Mouse (Mus musculus): ENCODE results near the gene Gm21988. TPM values are rescaled to one million over a fixed set of nuclear protein-coding genes. Genes with fewer than 3 reads are reported as not detected.
A peak's percentile ranks its signal among the peaks of the same experiment; 100 is the strongest.

Gm21988 gene
- polyA plus RNA-seq, 1 experiment from 2014 or later, result 15.2 TPM

DNA sequence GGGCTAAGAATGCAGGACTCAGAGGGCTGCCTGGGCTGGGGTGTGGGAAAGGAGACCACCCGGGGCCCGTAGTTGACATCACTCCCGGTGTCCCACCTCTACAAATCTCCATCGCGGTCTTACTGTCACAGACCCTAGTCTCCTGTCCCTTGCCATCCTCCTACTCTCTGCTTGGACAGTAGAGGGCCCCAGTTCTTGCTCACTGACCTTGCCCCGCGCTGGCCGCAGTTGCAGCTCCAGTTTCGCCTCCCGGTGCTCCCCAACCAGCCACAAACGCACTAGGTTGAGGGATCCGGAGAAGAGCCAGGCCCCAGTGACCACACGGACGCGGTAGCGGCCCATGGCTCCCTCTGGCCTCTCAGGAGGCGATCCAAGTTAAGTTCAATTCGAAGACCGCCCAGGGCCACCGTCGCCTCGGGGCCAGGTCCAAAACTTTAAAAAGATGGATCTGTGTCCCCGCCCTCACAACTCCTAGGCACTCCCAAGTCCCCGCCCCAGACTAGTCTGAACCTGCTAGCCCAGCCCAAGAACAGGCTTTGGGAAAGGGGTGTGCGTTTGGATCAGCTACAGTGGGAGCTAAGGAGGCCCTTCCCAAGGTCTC lies 15.4 kb upstream of the Gm21988 start, which contains the start of gene Alox12:
Alox12 (minus strand) TSS at position 423 of the 601 bp plus-strand sequence.
- H3K4me3 ChIP-seq, result peak within 1 kb of the TSS; percentile 21; the same call in 1 of the 2 replicates
- H3K36me3 ChIP-seq, result no peaks in the 10 kb centered on the region
- no peak for ATAC-seq (ENCODE audit: low FRiP score, low read depth)
- H3K27me3 ChIP-seq (replicated peaks), result peaks cover 53% of the 10 kb centered on the region
- no peak within 1 kb of the TSS for H3K9ac ChIP-seq
- H3K4me1 ChIP-seq, result peaks cover 10% of the 10 kb centered on the region
- under 1% methylated on average over 25 of the region's 25 CpGs for WGBS
- no peak within 1 kb of the TSS for H3K27ac ChIP-seq
- no peaks in the 10 kb centered on the region for H3K9me3 ChIP-seq
- H3K4me2 ChIP-seq (replicated peaks), result peak within 1 kb of the TSS; percentile 51

GRCm38 (mm10) chr11:70254337-70254736 lies 14.7 kb upstream of the Gm21988 start:
- Histone ChIP-seq H3K9ac (no peak overlapping the region), H3K4me3 (no peak overlapping the region; the same call in 1 of the 2 replicates), H3K9me3 (no peaks in the 10 kb centered on the region), H3K27ac (no peak overlapping the region), H3K36me3 (no peaks in the 10 kb centered on the region), H3K4me2 (replicated peaks) (peak overlapping the region; percentile 51), H3K4me1 (peaks cover 10% of the 10 kb centered on the region), H3K27me3 (replicated peaks) (peaks cover 53% of the 10 kb centered on the region)
- no peak for ATAC-seq (ENCODE audit: low FRiP score, low read depth)
- WGBS, result 4% methylated on average over 18 of the region's 18 CpGs

DNA sequence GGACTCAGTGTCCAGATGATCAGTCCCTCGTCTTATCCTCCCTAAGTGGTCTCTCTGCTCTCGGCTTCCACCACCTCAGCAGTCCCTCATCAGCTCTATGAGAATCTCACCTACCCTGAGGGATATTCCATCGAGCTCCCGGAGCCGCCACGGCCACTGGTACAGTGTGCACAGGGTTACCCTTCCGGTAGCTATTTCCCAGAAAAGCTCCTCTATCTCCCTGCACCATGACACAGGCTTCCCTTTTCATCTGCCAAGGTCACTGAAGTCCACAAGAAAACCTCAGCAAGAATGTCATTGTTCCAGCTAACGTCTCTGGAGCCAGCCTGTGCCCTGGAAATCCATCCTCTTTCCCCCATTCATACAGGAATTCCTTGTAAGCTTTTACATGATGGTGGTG lies 12.2 kb upstream of the Gm21988 start:
- H3K4me3 ChIP-seq, result no peak overlapping the region
- H3K9ac ChIP-seq, result no peak overlapping the region
- H3K36me3 ChIP-seq, result no peaks in the 10 kb centered on the region
- H3K27me3 ChIP-seq (replicated peaks), result peaks cover 53% of the 10 kb centered on the region
- H3K27ac ChIP-seq, result no peak overlapping the region
- no peak overlapping the region for H3K4me2 ChIP-seq (replicated peaks)
- H3K9me3 ChIP-seq, result no peaks in the 10 kb centered on the region
- ATAC-seq (ENCODE audit: low FRiP score, low read depth), result no peak
- peaks cover 10% of the 10 kb centered on the region for H3K4me1 ChIP-seq
- whole genome bisulfite sequencing, result 79% methylated on average over 8 of the region's 8 CpGs

- Histone ChIP-seq H3K27ac (no peak overlapping the region), H3K4me3 (no peak overlapping the region), H3K9me3 (no peaks in the 10 kb centered on the region), H3K9ac (no peak overlapping the region), H3K36me3 (no peaks in the 10 kb centered on the region), H3K27me3 (replicated peaks) (peaks cover 46% of the 10 kb centered on the region), H3K4me1 (peaks cover 6% of the 10 kb centered on the region), H3K4me2 (replicated peaks) (no peak overlapping the region)
- no peak for ATAC-seq (ENCODE audit: low FRiP score, low read depth)
- WGBS, result 71% methylated on average over 11 of the region's 11 CpGs
Observed at GRCm38 (mm10) chr11:70250150-70250549, 10.5 kb upstream of the Gm21988 start.

GRCm38 (mm10) chr11:70247136-70247845 lies 7.7 kb upstream of the Gm21988 start:
- no peak overlapping the region for H3K4me3 ChIP-seq
- H3K36me3 ChIP-seq, result no peaks in the 10 kb centered on the region
- no peak for ATAC-seq (ENCODE audit: low FRiP score, low read depth)
- H3K4me1 ChIP-seq, result no peaks in the 10 kb centered on the region
- H3K27me3 ChIP-seq (replicated peaks), result peaks cover 20% of the 10 kb centered on the region
- WGBS, result 48% methylated on average over 9 of the region's 9 CpGs
- H3K9me3 ChIP-seq, result no peaks in the 10 kb centered on the region
- H3K4me2 ChIP-seq (replicated peaks), result no peak overlapping the region
- no peak overlapping the region for H3K27ac ChIP-seq
- H3K9ac ChIP-seq, result no peak overlapping the region

DNA sequence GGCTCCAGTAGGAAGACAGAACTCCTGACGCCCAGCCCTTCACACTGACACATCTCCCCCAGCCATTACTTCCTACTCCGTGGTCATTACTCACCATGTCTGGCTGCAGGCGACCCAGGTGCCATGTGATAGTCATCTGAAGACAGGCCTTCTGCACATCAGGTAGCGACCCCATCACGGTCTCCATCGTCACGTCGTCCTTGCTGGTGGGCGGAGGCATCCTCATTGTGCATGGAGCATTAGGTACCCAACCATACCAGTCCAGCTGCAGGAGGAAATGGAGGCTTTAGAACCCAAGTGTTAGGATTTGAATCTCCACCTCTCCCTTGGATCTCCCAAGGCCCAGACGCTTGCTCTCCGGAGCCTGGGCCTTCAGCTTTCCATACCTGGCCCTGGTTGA lies 3.0 kb upstream of the Gm21988 start:
- WGBS, result 68% methylated on average over 11 of the region's 11 CpGs
- Histone ChIP-seq H3K4me2 (replicated peaks) (no peak overlapping the region), H3K36me3 (no peaks in the 10 kb centered on the region), H3K4me1 (peaks cover 18% of the 10 kb centered on the region), H3K27ac (no peak overlapping the region), H3K9me3 (no peaks in the 10 kb centered on the region), H3K9ac (no peak overlapping the region), H3K4me3 (no peak overlapping the region), H3K27me3 (replicated peaks) (0 out of 2 replicates have a peak, but pooled peaks cover 7% of the 10 kb centered on the region)
- no peak for ATAC-seq (ENCODE audit: low FRiP score, low read depth)

DNA sequence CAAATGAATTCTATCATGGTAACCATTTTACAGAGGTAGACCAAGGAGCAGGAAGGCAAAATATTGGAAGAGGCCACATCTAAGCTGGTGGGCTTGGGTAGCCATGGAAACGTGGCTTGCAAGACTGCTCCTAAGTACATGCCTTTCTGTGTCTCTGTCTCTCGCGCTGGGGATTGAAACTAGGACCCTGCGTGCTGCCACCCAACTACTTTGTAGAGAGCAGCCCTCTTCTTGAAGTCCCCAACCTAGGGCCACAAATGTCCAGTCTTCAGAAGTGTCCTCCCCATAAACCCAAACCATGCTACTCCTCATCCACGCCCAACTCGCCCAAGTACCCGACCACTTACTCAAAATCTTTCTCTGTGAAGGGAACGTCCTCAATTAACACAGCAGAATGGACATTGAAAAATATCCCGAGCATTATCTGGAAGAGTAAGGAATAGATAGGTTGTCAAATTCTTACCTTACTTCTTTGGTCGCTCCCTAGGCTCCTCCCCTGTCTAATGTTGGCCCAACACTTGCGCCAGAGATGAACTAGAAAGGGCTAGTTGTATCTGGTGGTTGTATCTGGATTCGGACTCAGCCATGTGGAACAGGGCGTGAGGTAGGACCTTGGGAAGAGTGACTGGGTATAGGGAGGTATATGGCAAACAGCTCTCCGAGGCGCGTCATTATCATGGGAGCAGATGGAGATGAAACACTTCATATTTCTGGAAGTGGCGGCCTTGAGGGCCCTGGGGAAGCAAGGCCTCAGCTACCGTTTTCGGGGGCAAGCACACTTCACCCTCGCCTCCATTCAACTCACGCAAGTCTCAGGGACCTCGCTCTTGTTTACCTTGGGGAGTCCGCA lies 814 bp downstream of the Gm21988 start:
- 13% methylated on average over 23 of the region's 23 CpGs for WGBS
- peaks cover 16% of the 10 kb centered on the region for H3K36me3 ChIP-seq
- H3K4me1 ChIP-seq, result peaks cover 23% of the 10 kb centered on the region
- ATAC-seq (ENCODE audit: low FRiP score, low read depth), result no peak
- no peaks in the 10 kb centered on the region for H3K27me3 ChIP-seq (replicated peaks)
- H3K9me3 ChIP-seq, result no peaks in the 10 kb centered on the region
- H3K4me3 ChIP-seq, result peak overlapping the region; percentile 91
- 0 out of 2 replicates have a peak overlapping the region, but pooled peaks have one; percentile 82 for H3K27ac ChIP-seq
- peak overlapping the region; percentile 83 for H3K9ac ChIP-seq
- H3K4me2 ChIP-seq (replicated peaks), result peak overlapping the region; percentile 95

GRCm38 (mm10) chr11:70237457-70238167 lies 2.0 kb downstream of the Gm21988 start, which contains the start of gene 0610010K14Rik:
TSS of gene 0610010K14Rik (minus strand) at chr11:70237914.
- ATAC-seq (ENCODE audit: low FRiP score, low read depth), result peak; percentile 91
- Histone ChIP-seq H3K4me3 (peak within 1 kb of the TSS; percentile 91), H3K36me3 (peaks cover 16% of the 10 kb centered on the region), H3K9ac (peak within 1 kb of the TSS; percentile 83), H3K27ac (peak within 1 kb of the TSS; percentile 82), H3K27me3 (replicated peaks) (no peaks in the 10 kb centered on the region), H3K9me3 (no peaks in the 10 kb centered on the region), H3K4me2 (replicated peaks) (peak within 1 kb of the TSS; percentile 95), H3K4me1 (peaks cover 27% of the 10 kb centered on the region)
- under 1% methylated on average over 70 of the region's 70 CpGs for WGBS

GRCm38 (mm10) chr11:70236717-70237116 lies 2.9 kb downstream of the Gm21988 start:
- no peak for ATAC-seq (ENCODE audit: low FRiP score, low read depth)
- no peak overlapping the region for H3K27ac ChIP-seq
- WGBS, result 43% methylated on average over 7 of the region's 7 CpGs
- peak overlapping the region; percentile 91 for H3K4me3 ChIP-seq
- peak overlapping the region; percentile 95 for H3K4me2 ChIP-seq (replicated peaks)
- H3K27me3 ChIP-seq (replicated peaks), result no peaks in the 10 kb centered on the region
- H3K9ac ChIP-seq, result peak overlapping the region; percentile 83; the same call in 1 of the 2 replicates
- H3K9me3 ChIP-seq, result no peaks in the 10 kb centered on the region
- peaks cover 16% of the 10 kb centered on the region for H3K36me3 ChIP-seq
- H3K4me1 ChIP-seq, result peaks cover 31% of the 10 kb centered on the region

DNA sequence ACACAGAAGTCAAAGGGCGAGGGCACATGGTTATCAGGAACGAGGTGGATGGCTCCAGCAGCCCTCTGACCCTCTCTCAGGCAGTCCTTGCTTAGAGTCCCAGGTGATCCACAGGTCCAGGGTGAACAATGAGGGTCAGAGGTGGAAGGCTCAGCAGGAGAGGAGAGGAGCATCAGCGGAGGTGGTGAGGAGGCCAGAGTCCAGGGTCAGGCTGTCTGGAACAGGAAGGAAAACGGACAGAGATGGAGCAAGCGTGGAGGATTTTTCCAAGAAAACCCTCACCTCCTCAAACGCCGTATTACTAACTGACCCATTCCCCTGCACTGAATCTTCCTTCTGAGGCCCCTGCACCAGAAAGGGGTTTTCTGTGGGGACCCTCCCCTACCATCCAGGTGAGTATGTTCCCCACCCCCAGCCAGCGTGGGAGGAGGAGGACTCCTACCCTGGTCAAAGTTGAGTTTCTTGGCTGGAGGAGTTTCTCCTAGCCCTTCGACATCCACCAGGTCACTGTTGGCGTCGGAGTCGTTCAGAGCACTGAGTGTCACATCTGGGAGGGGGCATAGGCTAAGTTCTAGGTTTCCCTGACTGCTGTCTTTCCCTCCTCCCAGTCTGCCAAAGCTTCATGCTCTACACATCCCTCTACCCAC lies 4.3 kb downstream of the Gm21988 start:
- ATAC-seq (ENCODE audit: low FRiP score, low read depth), result no peak
- 94% methylated on average over 12 of the region's 12 CpGs for WGBS
- H3K9ac ChIP-seq, result no peak overlapping the region
- no peaks in the 10 kb centered on the region for H3K9me3 ChIP-seq
- peaks cover under 1% of the 10 kb centered on the region for H3K27me3 ChIP-seq (replicated peaks)
- peaks cover 27% of the 10 kb centered on the region for H3K4me1 ChIP-seq
- peaks cover 16% of the 10 kb centered on the region for H3K36me3 ChIP-seq
- H3K4me2 ChIP-seq (replicated peaks), result no peak overlapping the region
- no peak overlapping the region for H3K27ac ChIP-seq
- H3K4me3 ChIP-seq, result no peak overlapping the region

- H3K4me1 ChIP-seq, result peaks cover 29% of the 10 kb centered on the region
- H3K9ac ChIP-seq, result no peak overlapping the region
- H3K27ac ChIP-seq, result no peak overlapping the region
- H3K4me3 ChIP-seq, result no peak overlapping the region
- ATAC-seq (ENCODE audit: low FRiP score, low read depth), result no peak
- no peaks in the 10 kb centered on the region for H3K9me3 ChIP-seq
- no peak overlapping the region for H3K4me2 ChIP-seq (replicated peaks)
- WGBS, result 85% methylated on average over 8 of the region's 8 CpGs
- peaks cover 16% of the 10 kb centered on the region for H3K36me3 ChIP-seq
- H3K27me3 ChIP-seq (replicated peaks), result peaks cover 9% of the 10 kb centered on the region
Observed at GRCm38 (mm10) chr11:70234497-70234896, 5.1 kb downstream of the Gm21988 start.
